Mouse (Mus musculus) limb, embryonic 13.5 days (tissue): ENCODE results near the gene Sall1. TPM values are rescaled to one million over a fixed set of nuclear protein-coding genes. Genes with fewer than 3 reads are reported as not detected.

ENCODE experiments used
- ATAC-seq: fragments of 200-750 bp; cut with Nextera tagmentation; 2 replicates; pipeline ENCODE4 v1.8.0; 2017; ENCODE audit warnings: low read depth, moderate number of reproducible peaks, moderate TSS enrichment; ENCODE audit not compliant: low FRiP score
- H3K27ac ChIP-seq: fragments of 300-500 bp; sonication (generic); 2 replicates; pipeline ENCODE4 v1.5.1; 2015; ENCODE audit warnings: inconsistent platforms, mild to moderate bottlenecking, moderate library complexity
- H3K27me3 ChIP-seq: fragments of 300-500 bp; sonication (generic); 2 replicates; pipeline ENCODE4 v1.6.1; 2015; ENCODE audit warnings: mild to moderate bottlenecking, inconsistent platforms
- H3K36me3 ChIP-seq: fragments of 300-500 bp; sonication (generic); 2 replicates; pipeline ENCODE4 v1.6.1; 2015; ENCODE audit warnings: inconsistent platforms, mild to moderate bottlenecking, moderate library complexity
- H3K4me1 ChIP-seq: fragments of 300-500 bp; sonication (generic); 2 replicates; pipeline ENCODE4 v1.6.1; 2015; ENCODE audit warnings: inconsistent platforms
- H3K4me2 ChIP-seq: fragments of 300-500 bp; sonication (generic); replicated peaks from 2 replicates; pipeline ENCODE4 v1.6.1; 2015; ENCODE audit warnings: inconsistent platforms, mild to moderate bottlenecking, moderate library complexity
- H3K4me3 ChIP-seq: fragments of 300-500 bp; sonication (generic); 2 replicates; pipeline ENCODE4 v1.5.1; 2015; ENCODE audit warnings: moderate library complexity, mild to moderate bottlenecking, inconsistent platforms
- H3K9ac ChIP-seq: fragments of 300-500 bp; sonication (generic); 2 replicates; pipeline ENCODE4 v1.6.1; 2015; ENCODE audit warnings: mild to moderate bottlenecking, inconsistent platforms
- H3K9me3 ChIP-seq: fragments of 300-500 bp; sonication (generic); 2 replicates; pipeline ENCODE4 v1.6.1; 2016; ENCODE audit warnings: inconsistent platforms
- WGBS: fragments of 180-500 bp; shearing (Covaris S2); methylation state at CpG from one replicate; pipeline ENCODE4 v1.1.7; 2015; 5-methylcytosine and 5-hydroxymethylcytosine counted together
- polyA plus RNA-seq: library from polyadenylated mRNA; unstranded; fragments of >200 nt; fragmentation: Nextera tagmentation; extraction: Ambion mirVana; gene quantifications from 2 replicates; pipeline ENCODE4 v1.2.1, GENCODE M21; 2015

The Sall1 gene
- polyA plus RNA-seq: 13.2 and 15.3 TPM in 2 replicates

- peaks cover 50% of the 10 kb centered on the region for H3K27me3 ChIP-seq
- H3K4me1 ChIP-seq: peaks cover 39% of the 10 kb centered on the region
Measured at GRCm38 (mm10) chr8:89043940-89044339, at the start of gene Sall1. TSS of gene Sall1 (minus strand) at chr8:89044162.

DNA sequence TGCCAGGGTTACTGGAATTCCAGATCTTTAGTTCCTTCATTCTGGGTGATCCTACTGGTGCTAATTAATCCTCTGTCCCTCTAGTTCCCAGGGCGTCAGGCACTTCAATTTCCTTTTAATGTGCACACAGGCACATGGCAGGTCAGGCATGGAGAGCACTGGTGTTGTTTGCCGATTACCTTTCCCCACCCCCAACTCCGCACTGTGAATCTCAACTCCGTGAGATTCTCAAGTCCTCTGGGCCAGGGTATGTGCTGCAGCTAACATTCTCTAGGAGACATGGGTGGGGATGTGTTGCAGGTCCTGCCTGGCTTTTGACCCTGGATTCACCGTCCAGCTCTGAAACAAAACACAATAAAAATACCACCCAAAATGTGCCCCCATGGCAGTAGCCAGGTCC, 46.0 kb upstream of the Sall1 start:
- peaks cover 11% of the 10 kb centered on the region; the same call in 1 of the 2 replicates for H3K4me1 ChIP-seq
- no peaks in the 10 kb centered on the region for H3K36me3 ChIP-seq
- H3K9ac ChIP-seq: no peak overlapping the region
- WGBS: 29% methylated on average over 5 of the region's 5 CpGs
- ATAC-seq: no peak
- H3K4me3 ChIP-seq: no peak overlapping the region
- peaks cover 5% of the 10 kb centered on the region for H3K9me3 ChIP-seq
- H3K27ac ChIP-seq: no peak overlapping the region
- H3K4me2 ChIP-seq: no peak overlapping the region
- no peaks in the 10 kb centered on the region for H3K27me3 ChIP-seq

More at GRCm38 (mm10) chr8:89043940-89044339, at the start of gene Sall1:
- peak within 1 kb of the TSS; percentile 70 for H3K4me3 ChIP-seq
- H3K9me3 ChIP-seq: no peaks in the 10 kb centered on the region
- ATAC-seq: no peak
- under 1% methylated on average over 25 of the region's 25 CpGs for WGBS
- peak within 1 kb of the TSS; percentile 99 for H3K27ac ChIP-seq
- H3K36me3 ChIP-seq: no peaks in the 10 kb centered on the region
- H3K9ac ChIP-seq: peak within 1 kb of the TSS; percentile 99
- peak within 1 kb of the TSS; percentile 76 for H3K4me2 ChIP-seq

- 74% methylated on average over 2 of the region's 2 CpGs for WGBS
- Histone ChIP-seq H3K27ac (no peak overlapping the region), H3K9me3 (no peaks in the 10 kb centered on the region), H3K27me3 (no peaks in the 10 kb centered on the region), H3K9ac (no peak overlapping the region), H3K4me2 (no peak overlapping the region), H3K4me3 (no peak overlapping the region), H3K36me3 (no peaks in the 10 kb centered on the region), H3K4me1 (no peaks in the 10 kb centered on the region)
- no peak for ATAC-seq
Measured at GRCm38 (mm10) chr8:89079147-89079546, 35.2 kb upstream of the Sall1 start.

DNA sequence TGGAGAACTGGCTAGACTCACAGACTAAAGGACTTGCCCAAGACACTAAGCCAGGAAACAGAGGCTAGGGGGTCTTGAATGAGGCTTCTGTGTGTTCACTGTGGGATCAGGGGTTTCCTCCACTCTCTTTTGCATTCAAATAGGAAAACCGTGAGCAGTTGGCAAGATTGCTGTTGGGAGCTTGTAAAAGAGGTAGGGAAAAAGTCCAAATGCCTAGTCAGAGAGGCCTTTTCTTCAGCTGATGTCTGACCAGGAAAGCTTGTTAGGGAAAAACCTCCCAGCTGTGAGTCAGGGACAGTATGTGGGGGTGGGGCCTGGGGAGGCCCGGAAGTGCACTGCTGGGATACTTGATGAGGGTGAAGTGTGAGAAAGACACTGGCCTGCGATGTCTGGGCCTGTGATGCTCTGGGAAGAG, 29.0 kb upstream of the Sall1 start:
- Histone ChIP-seq H3K27me3 (0 out of 2 replicates have a peak, but pooled peaks cover 4% of the 10 kb centered on the region), H3K4me3 (no peak overlapping the region), H3K4me2 (no peak overlapping the region), H3K4me1 (peaks cover 9% of the 10 kb centered on the region), H3K9me3 (no peaks in the 10 kb centered on the region), H3K27ac (peak overlapping the region; percentile 44; the same call in 1 of the 2 replicates), H3K9ac (no peak overlapping the region), H3K36me3 (no peaks in the 10 kb centered on the region)
- peak; percentile 51; the same call in 1 of the 2 replicates for ATAC-seq
- 10% methylated on average over 3 of the region's 3 CpGs for WGBS

GRCm38 (mm10) chr8:89067499-89067898, 23.5 kb upstream of the Sall1 start:
- Histone ChIP-seq H3K4me2 (no peak overlapping the region), H3K9ac (no peak overlapping the region), H3K4me3 (no peak overlapping the region), H3K4me1 (peaks cover 6% of the 10 kb centered on the region), H3K9me3 (no peaks in the 10 kb centered on the region), H3K27me3 (0 out of 2 replicates have a peak, but pooled peaks cover 6% of the 10 kb centered on the region), H3K36me3 (no peaks in the 10 kb centered on the region), H3K27ac (no peak overlapping the region)
- ATAC-seq: no peak
- 77% methylated on average over 3 of the region's 3 CpGs for WGBS

- H3K36me3 ChIP-seq: no peaks in the 10 kb centered on the region
- 0 out of 2 replicates have a peak, but pooled peaks cover 2% of the 10 kb centered on the region for H3K27me3 ChIP-seq
- ATAC-seq: no peak
- H3K4me1 ChIP-seq: peaks cover 15% of the 10 kb centered on the region
- H3K9ac ChIP-seq: no peak overlapping the region
- H3K4me3 ChIP-seq: no peak overlapping the region
- no peak overlapping the region for H3K27ac ChIP-seq
- H3K4me2 ChIP-seq: no peak overlapping the region
- 48% methylated on average over 9 of the region's 9 CpGs for WGBS
- H3K9me3 ChIP-seq: no peaks in the 10 kb centered on the region
Measured at GRCm38 (mm10) chr8:89064042-89064441, 20.1 kb upstream of the Sall1 start.

- Histone ChIP-seq H3K36me3 (no peaks in the 10 kb centered on the region), H3K4me2 (no peak overlapping the region), H3K4me1 (peaks cover 15% of the 10 kb centered on the region), H3K27me3 (0 out of 2 replicates have a peak, but pooled peaks cover 8% of the 10 kb centered on the region), H3K9me3 (no peaks in the 10 kb centered on the region), H3K4me3 (no peak overlapping the region), H3K27ac (no peak overlapping the region), H3K9ac (no peak overlapping the region)
- 79% methylated on average over 10 of the region's 10 CpGs for WGBS
- no peak for ATAC-seq
Measured at GRCm38 (mm10) chr8:89063366-89064040, 19.5 kb upstream of the Sall1 start.

GRCm38 (mm10) chr8:89060717-89061116, 16.8 kb upstream of the Sall1 start:
- WGBS: 88% methylated on average over 8 of the region's 8 CpGs
- no peaks in the 10 kb centered on the region for H3K36me3 ChIP-seq
- no peak overlapping the region for H3K9ac ChIP-seq
- no peak overlapping the region for H3K4me2 ChIP-seq
- H3K27ac ChIP-seq: no peak overlapping the region
- no peak overlapping the region for H3K4me3 ChIP-seq
- H3K9me3 ChIP-seq: no peaks in the 10 kb centered on the region
- ATAC-seq: no peak
- H3K4me1 ChIP-seq: peaks cover 15% of the 10 kb centered on the region
- H3K27me3 ChIP-seq: 0 out of 2 replicates have a peak, but pooled peaks cover 18% of the 10 kb centered on the region

GRCm38 (mm10) chr8:89059507-89059906, 15.5 kb upstream of the Sall1 start:
- Histone ChIP-seq H3K36me3 (no peaks in the 10 kb centered on the region), H3K4me1 (peaks cover 24% of the 10 kb centered on the region), H3K4me3 (no peak overlapping the region), H3K9me3 (no peaks in the 10 kb centered on the region), H3K27me3 (0 out of 2 replicates have a peak, but pooled peaks cover 22% of the 10 kb centered on the region), H3K9ac (no peak overlapping the region), H3K27ac (no peak overlapping the region), H3K4me2 (no peak overlapping the region)
- no peak for ATAC-seq
- WGBS: 25% methylated on average over 6 of the region's 6 CpGs

DNA sequence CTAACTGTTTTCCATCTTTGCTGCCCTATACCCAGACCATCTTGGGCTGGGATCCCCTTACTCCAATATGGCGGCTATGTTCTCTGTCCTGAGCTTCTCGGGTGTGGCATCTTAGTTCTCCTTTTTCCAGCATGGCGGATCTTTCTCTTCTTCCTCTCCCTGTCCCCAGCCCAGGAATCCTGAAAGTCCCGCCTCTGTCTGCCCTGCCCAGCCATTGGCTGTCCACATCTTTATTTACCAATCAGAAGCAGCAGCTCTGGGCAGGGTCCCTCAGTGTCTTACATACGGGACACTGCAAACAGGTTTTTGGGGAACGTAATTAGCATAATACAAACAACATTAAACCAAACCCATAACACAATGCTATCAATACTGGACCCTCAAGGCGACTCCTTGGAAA, 8.9 kb upstream of the Sall1 start:
- ATAC-seq: no peak
- Histone ChIP-seq H3K4me3 (no peak overlapping the region), H3K27ac (no peak overlapping the region), H3K27me3 (peaks cover 57% of the 10 kb centered on the region), H3K9ac (no peak overlapping the region), H3K4me2 (no peak overlapping the region), H3K9me3 (no peaks in the 10 kb centered on the region), H3K36me3 (no peaks in the 10 kb centered on the region), H3K4me1 (peaks cover 23% of the 10 kb centered on the region)
- 85% methylated on average over 7 of the region's 7 CpGs for WGBS

GRCm38 (mm10) chr8:89046639-89047348, 2.8 kb upstream of the Sall1 start:
- peak overlapping the region; percentile 70 for H3K4me3 ChIP-seq
- peaks cover 70% of the 10 kb centered on the region for H3K27me3 ChIP-seq

GRCm38 (mm10) chr8:89046226-89046625, 2.3 kb upstream of the Sall1 start:
- ATAC-seq: no peak
- Histone ChIP-seq H3K4me3 (peak overlapping the region; percentile 70), H3K4me2 (peak overlapping the region; percentile 76), H3K9ac (peak overlapping the region; percentile 99), H3K27me3 (peaks cover 65% of the 10 kb centered on the region), H3K9me3 (no peaks in the 10 kb centered on the region), H3K27ac (peak overlapping the region; percentile 99), H3K4me1 (peaks cover 33% of the 10 kb centered on the region), H3K36me3 (no peaks in the 10 kb centered on the region)
- 1% methylated on average over 14 of the region's 15 CpGs for WGBS

More at GRCm38 (mm10) chr8:89046639-89047348, 2.8 kb upstream of the Sall1 start:
- Histone ChIP-seq H3K4me1 (peaks cover 33% of the 10 kb centered on the region; the same call in 1 of the 2 replicates), H3K9me3 (no peaks in the 10 kb centered on the region), H3K9ac (peak overlapping the region; percentile 57), H3K36me3 (no peaks in the 10 kb centered on the region), H3K4me2 (peak overlapping the region; percentile 76), H3K27ac (peak overlapping the region; percentile 81)
- WGBS: 2% methylated on average over 26 of the region's 26 CpGs
- no peak for ATAC-seq
